Mouse (Mus musculus) T-helper 2 cell (primary cell): Measurements from ENCODE around the gene Usp19.

ENCODE experiments used
- in situ Hi-C: fragments of 300-600 bp; cut with MboI, MseI; formaldehyde crosslinking; loops from one replicate; pipeline ENCODE4 v1.15.1; 2025; ENCODE audit warnings: high pct_unique_total_duplicates

Gene Usp19

DNA sequence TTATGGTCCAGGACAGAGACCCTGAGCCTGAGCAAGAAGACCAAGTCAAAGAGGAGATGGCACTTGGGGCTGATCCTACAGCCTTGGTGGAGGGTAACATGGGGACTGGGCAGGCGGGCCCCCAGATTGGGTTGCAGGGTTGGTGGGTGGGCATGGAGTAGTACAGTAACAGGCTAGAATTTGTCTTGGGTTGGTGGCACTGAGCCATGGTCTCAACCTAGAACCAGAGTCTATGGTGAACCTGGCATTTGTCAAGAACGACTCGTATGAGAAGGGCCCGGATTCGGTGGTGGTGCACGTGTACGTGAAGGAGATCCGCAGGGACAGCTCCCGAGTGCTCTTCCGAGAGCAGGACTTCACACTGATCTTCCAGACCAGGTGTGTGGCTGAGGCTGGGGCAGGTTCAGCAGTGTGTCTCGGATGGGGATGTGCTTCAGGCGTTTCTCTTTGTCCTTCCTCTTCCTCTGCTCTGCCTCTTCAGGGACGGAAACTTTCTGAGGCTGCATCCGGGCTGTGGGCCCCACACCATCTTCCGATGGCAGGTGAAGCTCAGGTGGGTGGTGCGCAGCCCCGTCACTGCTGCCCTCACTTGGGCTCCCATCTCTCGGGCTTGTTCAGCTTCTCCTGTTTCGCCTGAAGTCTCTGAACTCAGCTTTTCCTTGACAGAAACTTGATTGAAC lies 3.9 kb downstream of the Usp19 start:
- in situ Hi-C loops, result no loop called here

DNA sequence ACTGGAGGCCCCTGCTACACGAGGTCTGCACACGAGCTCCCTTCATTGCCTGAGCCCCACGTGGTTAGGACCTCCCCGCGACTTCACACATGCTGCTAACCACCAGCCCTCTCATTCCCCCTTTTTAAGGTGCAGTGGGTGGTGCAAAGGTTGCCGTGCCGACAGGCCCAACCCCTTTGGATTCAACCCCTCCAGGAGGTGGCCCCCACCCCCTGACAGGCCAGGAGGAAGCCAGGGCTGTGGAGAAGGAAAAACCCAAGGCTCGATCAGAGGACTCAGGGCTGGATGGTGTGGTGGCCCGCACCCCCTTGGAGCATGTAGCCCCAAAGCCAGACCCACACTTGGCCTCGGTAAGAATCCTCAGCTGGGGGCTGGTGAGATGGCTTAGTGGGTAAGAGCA lies 4.5 kb downstream of the Usp19 start:
- in situ Hi-C loops, result no loop called here

DNA sequence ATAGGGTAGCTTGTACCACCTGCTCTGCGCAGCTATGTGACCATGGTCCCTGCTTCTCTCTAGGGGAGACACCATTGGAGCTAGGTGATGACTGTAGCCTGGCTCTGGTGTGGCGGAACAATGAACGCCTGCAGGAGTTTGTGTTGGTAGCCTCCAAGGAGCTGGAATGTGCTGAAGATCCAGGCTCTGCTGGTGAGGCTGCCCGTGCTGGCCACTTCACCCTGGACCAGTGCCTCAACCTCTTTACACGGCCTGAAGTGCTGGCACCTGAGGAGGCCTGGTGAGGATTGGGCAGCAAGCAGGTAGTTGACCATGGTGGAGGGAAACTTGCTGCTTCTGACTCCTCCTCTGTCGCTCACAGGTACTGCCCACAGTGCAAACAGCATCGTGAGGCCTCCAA lies 8.8 kb downstream of the Usp19 start:
- in situ Hi-C loops, result no loop called here

DNA sequence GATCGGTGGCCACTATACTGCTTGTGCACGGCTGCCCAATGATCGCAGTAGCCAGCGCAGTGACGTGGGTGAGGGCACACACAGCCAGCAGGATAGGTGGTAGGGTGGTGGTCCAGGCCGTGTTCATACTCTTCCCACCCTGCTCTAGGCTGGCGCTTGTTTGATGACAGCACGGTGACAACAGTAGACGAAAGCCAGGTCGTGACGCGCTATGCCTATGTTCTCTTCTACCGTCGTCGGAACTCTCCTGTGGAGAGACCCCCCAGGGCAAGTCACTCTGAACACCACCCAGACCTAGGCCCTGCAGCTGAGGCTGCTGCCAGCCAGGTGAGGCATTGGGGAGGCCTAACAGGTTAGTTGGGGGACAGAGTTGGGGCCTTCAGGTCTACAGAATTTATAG lies 9.5 kb downstream of the Usp19 start:
- in situ Hi-C loops, result no loop called here

DNA sequence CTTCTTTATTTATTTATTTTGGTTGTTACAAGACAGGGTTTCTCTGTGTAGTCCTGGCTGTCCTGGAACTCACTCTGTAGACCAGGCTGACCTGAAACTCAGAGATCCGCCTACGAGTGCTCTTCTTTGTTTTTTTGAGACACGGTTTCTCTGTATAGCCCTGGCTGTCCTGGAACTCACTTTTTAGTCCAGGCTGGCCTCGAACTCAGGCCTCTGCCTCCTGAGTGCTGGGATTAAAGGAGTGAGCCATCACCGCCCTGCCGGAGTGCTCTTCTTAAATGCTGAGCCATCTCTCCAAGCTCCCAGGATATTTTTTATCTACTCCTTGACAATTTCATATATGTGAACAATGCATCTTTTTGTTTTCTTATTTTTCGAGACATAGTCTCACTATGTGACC lies 16.5 kb downstream of the Usp19 start:
- in situ Hi-C loops, result no loop called here

DNA sequence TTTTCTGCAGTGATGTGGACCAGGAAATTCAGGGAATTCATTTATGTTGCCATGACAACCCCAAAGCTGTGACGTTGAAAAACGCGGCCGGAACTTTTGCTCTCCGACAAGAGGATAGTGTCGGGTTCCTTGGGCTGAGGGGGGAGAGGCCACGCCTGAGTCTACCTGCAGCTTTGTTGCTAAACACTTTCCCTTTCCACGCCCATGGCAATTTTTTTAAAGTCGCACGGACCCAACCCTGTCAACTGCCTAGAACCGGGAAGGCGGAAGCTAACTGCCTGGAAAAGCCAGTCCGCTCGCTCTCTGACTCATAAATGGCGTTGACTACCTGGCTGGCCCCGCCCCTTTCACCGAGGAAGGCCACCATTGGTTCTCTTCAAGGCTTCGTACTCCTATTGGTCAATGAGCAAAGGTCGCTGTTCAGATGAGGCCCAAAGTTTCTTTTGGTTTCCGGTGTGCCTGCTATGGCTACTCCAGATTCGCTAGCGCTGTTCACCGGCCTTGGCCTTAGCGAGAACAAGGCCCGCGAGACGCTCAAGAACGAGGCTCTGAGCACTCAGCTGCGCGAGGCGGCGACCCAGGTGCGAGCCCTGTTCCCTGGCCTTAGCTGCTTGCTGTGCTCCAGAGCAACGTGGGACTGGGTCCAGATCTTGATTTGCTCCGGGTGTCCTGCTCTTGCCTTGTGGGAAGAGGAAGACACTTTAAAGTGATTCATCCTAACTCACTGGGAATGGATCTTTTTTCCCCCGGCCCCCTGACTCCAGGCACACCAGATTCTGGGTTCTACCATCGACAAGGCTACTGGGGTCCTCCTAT lies 17.4 kb downstream of the Usp19 start, which contains the start of gene Qars:
TSS of gene Qars (plus strand) at position 88 of the 816 bp plus-strand sequence.
- in situ Hi-C loops, result no loop called here

DNA sequence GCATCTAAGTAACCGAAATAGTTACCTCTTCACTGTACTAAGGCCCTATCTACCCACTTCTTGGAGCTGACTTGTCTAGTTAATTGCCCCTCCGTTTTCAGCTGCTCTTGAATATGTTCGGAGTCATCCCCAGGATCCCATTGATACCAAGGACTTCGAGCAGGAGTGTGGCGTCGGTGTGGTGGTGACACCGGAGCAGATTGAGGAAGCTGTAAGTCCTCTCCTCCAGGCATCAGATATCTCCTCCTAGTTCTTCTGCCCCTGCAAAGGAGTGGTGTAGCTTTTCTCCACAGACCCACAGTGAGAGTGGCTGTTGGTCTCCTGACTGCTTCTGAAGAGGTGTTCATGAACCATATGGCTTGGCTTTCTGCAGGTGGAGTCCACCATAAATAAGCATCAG lies 18.4 kb downstream of the Usp19 start:
- in situ Hi-C loops, result no loop called here

DNA sequence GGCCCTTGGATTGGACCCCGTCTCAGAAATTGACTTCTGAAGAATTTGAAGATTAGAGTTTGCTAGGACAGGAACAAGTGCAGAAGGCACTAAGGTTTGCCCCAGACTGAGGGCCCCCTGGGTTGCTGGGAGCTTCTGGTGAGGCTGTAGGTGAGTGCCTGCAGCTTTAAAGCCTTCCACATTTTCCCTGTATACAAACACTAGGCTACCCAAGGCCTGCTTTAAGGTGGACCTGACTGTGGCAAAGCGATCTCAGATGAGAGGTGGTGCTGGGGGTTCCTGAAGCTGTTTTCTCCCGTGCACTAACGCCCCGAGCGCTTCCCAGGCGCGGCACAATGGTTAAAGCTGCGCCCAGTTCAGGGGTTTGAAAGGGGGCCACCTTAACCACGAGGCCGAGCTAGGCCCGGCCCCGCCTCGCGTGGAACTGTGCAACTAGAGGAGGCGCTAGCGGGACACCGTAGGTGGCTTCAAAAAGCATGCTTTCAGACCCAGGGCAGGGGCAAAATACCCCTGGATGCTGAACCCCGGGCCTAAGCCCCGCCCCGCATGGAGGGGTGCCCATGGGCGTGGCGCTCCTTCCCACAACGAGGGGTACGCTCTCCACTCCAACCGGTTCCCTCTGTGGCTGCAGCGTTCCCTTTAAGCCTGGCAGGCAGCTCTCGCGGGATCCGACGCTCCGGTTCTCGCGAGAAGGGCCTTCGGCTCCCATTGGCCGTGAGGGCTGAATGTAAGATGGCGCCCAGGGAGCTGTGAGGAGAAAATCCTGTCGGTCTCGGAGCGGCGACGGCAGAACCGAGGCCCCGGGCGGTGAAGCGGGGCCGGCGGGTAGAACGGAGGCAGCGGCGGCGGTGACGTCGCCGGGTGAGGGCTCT lies 26.2 kb downstream of the Usp19 start, which contains the start of gene Qrich1:
TSS of gene Qrich1 (plus strand) at position 427 of the 872 bp plus-strand sequence.
- in situ Hi-C loops, result no loop called here

DNA sequence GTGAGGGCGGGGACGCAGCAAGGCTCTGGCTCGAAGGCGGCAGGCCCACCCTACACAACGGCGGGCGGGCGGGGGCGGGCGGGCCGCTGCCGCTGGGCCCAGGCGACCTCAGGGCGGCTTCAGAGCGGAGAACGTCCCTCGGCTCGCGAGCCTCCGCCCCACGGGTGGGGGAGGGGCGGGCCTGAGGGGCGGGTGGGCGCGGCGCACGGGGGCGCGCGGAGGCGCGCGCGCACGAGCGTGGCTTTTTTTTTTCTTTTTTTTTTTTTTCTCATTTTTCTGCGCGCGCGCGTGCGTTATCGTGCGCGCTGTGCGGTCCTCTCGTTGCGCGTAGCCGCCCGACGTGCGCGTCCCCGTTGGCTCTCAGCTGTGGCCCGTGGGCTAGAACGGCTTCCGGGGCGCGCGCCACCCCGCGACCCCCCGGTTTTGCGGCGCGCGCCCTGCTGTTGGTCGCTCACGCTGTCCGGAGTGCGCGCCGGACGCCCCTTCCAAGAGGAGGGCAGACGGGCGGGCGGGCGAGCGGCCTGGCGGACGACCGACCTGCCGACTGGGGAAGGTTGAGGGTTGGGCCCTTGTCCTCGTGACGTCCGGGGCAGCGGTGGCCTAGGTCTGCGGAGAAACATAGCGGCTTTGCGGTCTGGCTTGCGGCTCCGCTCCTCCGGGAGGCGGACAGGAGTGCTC lies 27.0 kb downstream of the Usp19 start:
- in situ Hi-C loops, result no loop called here

DNA sequence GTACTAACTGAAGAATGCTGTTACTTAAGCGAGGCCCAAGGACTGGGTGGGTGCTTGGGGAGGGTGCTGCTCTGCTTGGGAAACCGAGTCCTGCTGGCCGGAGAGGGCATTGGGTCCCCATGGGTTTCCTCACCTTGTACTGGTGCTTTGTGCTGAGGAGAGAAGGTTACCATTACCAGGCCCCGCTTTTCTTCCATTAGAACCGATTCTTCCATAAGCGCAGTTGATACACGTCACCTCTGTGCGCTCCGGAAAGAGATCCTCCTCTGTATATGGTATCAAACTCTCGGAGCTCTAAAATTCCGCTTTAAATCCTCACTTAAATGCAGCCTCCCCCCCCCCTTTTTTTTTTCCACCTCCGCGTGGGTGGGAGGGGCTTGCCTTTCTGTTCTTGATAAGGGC lies 27.5 kb downstream of the Usp19 start:
- in situ Hi-C loops, result no loop called here

DNA sequence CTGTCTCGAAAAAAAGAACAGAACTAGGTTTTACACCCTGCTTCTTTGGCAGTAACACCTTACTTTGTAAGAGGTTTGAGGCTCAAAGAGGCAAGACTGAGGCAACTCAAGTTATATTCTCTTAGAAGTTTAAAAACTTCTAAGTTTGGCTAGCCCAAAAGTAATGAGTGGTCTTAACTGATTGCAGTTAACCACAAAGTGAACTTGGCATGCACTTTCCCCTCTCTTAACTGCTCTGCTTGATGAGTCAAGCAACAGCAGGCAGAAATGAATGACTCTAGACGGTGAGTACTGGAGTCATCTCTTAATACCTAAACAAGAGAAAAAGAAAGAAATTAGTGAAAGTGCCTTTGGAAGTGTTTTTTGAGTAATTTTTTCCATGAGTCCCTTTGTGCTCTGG lies 31.2 kb downstream of the Usp19 start:
- in situ Hi-C loops, result no loop called here

DNA sequence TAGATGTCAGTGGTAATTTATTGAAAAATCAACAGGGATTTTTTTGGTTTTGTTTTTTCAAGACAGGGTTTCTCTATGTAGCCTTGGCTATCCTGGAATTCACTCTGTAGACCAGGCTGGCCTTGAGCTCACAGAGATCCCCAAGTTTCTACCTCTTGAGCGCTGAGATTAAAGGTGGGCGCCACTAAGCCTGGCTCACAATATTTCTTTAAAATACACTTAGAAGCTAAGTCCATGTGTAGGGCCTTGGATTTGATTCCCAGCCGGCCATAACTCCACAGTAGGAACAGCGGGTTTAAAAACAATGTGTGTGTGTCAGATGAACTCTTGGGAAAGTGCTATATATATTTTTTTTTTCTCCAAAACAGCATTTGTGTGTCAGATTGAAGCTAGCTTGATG lies 32.9 kb downstream of the Usp19 start:
- in situ Hi-C loops, result no loop called here

DNA sequence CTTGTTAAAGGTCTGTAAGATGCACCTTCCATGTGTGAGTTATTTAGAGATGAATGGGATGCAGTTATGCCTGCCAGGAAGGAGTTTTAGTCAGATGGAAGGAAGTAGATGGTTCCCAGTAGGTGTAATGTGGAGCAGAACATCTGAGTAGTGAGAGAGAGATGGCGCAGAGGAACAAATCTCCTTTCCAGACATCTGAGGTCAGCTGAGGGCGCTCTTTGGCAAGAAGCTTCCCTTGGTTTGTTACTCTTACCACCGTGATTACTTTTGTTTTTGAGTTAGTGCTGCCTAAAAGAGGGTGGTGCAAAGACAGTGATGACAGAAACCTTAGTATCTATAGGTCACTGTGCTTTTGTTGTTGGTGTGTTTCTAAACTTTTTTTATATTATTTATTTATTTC lies 35.0 kb downstream of the Usp19 start:
- in situ Hi-C loops, result no loop called here

DNA sequence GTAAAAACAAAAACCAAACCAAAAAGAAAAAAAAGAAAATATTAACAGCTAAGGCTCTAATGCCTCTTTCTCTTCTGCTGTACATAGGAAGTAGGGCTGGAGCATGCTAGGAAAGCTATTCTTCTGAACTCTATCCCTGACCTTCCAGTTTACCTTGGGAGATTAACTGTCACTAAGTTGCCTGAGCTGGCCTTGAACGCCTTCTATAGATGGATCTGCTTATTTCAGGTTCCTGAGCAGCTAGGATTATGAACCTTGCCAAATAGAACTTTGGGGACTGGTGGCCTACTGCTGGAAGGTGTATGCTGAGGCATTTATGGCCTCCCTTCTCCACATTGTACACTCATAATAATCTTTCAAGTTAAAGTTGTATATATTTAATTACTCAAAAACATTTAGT lies 40.6 kb downstream of the Usp19 start:
- in situ Hi-C loops, result no loop called here

DNA sequence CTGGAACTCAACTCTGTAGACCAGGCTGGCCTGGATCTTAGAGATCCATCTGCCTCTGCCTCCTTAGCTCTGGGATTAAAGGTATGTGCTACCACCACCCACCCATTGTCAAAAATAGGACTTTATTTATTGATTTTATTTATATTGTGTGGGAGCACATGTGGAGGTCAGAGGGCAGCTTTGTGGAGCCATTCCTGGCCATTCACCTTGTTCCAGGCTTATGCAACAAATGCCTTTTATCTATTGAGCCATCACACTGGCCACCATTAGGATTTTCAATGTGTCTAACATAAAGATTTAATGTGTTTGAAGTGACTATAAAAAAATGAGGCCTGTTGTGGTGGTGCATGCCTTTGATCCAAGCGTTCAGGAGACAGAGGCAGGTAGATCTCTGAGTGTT lies 41.1 kb downstream of the Usp19 start:
- in situ Hi-C loops, result no loop called here

DNA sequence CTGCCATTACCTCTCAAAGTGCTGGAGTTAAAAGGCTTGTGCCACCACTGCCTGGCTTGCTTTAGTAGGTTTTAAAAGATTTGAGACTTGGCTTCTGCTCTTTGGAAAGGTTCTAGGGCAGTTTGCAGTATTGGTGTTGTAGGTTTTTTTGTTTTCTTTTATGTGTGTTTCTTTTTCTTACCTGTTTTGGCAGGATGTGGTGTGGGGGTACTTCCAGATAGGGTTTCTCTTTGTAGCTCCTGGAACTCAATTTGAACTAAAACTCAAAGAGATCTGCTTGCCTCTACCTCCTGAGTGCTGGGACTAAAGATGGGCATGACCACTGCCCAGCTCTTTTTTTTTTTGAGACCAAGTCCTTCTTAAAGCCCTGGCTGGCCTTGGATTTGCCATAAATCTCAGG lies 50.4 kb downstream of the Usp19 start:
- in situ Hi-C loops, result loop anchor here (10.0 kb wide), 3 partner anchors 166 to 1706 kb away; no protein-coding TSS in a partner anchor

DNA sequence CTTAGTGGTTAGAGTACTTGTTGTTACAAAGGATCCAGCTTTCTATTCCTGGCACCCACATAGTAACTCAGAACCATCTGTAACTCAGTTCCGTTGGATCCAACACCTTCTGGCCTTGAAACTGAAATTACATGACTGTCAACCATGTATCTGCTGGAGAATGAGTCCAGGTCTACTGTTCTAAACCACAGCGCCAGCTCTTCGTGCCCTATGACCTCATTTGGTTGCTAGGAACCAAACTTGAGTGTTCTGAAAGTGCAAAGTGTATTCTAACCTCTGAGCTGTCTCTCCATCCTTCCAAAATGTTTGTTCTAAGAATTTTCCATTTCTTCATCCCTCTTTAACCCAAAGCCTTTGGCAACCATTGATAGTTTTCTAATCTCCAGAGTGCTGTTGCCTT lies 55.6 kb downstream of the Usp19 start:
- in situ Hi-C loops, result loop anchor here (10.0 kb wide), 3 partner anchors 171 to 1711 kb away; no protein-coding TSS in a partner anchor

DNA sequence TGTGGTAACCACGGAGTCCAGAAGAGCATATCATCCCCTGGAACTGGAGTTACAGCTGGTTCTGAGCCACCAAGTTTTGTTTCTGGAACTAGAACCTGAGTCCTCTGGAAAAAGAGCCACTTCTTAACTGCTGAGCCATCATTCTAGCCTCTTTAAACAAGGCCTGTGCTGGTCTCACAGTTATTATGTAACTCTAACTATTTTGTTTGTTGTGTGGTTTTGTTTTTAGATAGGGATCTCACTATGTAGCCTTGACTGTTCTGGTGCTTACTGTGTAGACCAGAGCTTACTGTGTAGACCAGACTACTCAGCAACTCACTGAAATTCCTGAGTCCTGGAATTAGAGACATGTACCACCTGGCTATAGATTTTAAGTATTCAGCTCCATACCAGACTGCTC lies 56.5 kb downstream of the Usp19 start:
- in situ Hi-C loops, result loop anchor here (10.0 kb wide), 3 partner anchors 172 to 1712 kb away; no protein-coding TSS in a partner anchor
